Mouse (Mus musculus): ENCODE data around the gene Tomm40. TPM values are rescaled to one million over a fixed set of nuclear protein-coding genes. Genes with fewer than 3 reads are reported as not detected.

Tomm40 gene
- polyA plus RNA-seq, 1 experiment from 2014 or later: 158 TPM

GRCm38 (mm10) chr7:19751070-19751383 lies 35.8 kb upstream of the Tomm40 start:
- Histone ChIP-seq H3K4me1 (replicated peaks) (peaks cover 32% of the 10 kb centered on the region), H3K27ac (replicated peaks) (no peak overlapping the region), H3K4me3 (0 out of 2 replicates have a peak overlapping the region, but pooled peaks have one; percentile 82), H3K9me3 (no peaks in the 10 kb centered on the region), H3K9ac (no peak overlapping the region), H3K4me2 (peak overlapping the region; percentile 83; the same call in 1 of the 2 replicates), H3K27me3 (no peaks in the 10 kb centered on the region), H3K36me3 (no peaks in the 10 kb centered on the region)
- 63% methylated on average over 4 of the region's 4 CpGs for WGBS
- no peak for ATAC-seq (ENCODE audit: low FRiP score, low read depth)

GRCm38 (mm10) chr7:19750217-19751069 lies 35.2 kb upstream of the Tomm40 start, which contains the start of gene Nectin2:
Nectin2 (minus strand) TSS chr7:19750483.
- H3K36me3 ChIP-seq: no peaks in the 10 kb centered on the region
- no peaks in the 10 kb centered on the region for H3K27me3 ChIP-seq
- H3K9me3 ChIP-seq: no peaks in the 10 kb centered on the region
- peak within 1 kb of the TSS; percentile 82 for H3K4me3 ChIP-seq
- peaks cover 32% of the 10 kb centered on the region for H3K4me1 ChIP-seq (replicated peaks)
- peak within 1 kb of the TSS; percentile 88 for H3K9ac ChIP-seq
- H3K27ac ChIP-seq (replicated peaks): peak within 1 kb of the TSS; percentile 87
- H3K4me2 ChIP-seq: peak within 1 kb of the TSS; percentile 83
- ATAC-seq (ENCODE audit: low FRiP score, low read depth): peak; percentile 68
- WGBS: 19% methylated on average over 19 of the region's 19 CpGs

- peak overlapping the region; percentile 83 for H3K4me2 ChIP-seq
- ATAC-seq (ENCODE audit: low FRiP score, low read depth): peak; percentile 92
- peak overlapping the region; percentile 87 for H3K27ac ChIP-seq (replicated peaks)
- peak overlapping the region; percentile 82 for H3K4me3 ChIP-seq
- under 1% methylated on average over 37 of the region's 46 CpGs for WGBS
- no peaks in the 10 kb centered on the region for H3K27me3 ChIP-seq
- peaks cover 39% of the 10 kb centered on the region for H3K4me1 ChIP-seq (replicated peaks)
- H3K9me3 ChIP-seq: no peaks in the 10 kb centered on the region
- peak overlapping the region; percentile 88 for H3K9ac ChIP-seq
- H3K36me3 ChIP-seq: no peaks in the 10 kb centered on the region
These were observed 34.4 kb upstream of the Tomm40 start for GRCm38 (mm10) chr7:19749389-19750216.

- Histone ChIP-seq H3K27ac (replicated peaks) (peak overlapping the region; percentile 87), H3K4me1 (replicated peaks) (peaks cover 40% of the 10 kb centered on the region), H3K4me2 (peak overlapping the region; percentile 83), H3K9me3 (no peaks in the 10 kb centered on the region), H3K27me3 (no peaks in the 10 kb centered on the region), H3K4me3 (peak overlapping the region; percentile 82), H3K36me3 (peaks cover under 1% of the 10 kb centered on the region; the same call in 1 of the 2 replicates), H3K9ac (peak overlapping the region; percentile 88)
- ATAC-seq (ENCODE audit: low FRiP score, low read depth): peak; percentile 36
- WGBS: 1% methylated on average over 32 of the region's 32 CpGs
These were observed 33.3 kb upstream of the Tomm40 start for GRCm38 (mm10) chr7:19748219-19749195.

- H3K4me3 ChIP-seq: peak overlapping the region; percentile 82
- H3K36me3 ChIP-seq: peaks cover 5% of the 10 kb centered on the region; the same call in 1 of the 2 replicates
- WGBS: 4% methylated on average over 25 of the region's 25 CpGs
- no peaks in the 10 kb centered on the region for H3K27me3 ChIP-seq
- peak overlapping the region; percentile 83 for H3K4me2 ChIP-seq
- no peak for ATAC-seq (ENCODE audit: low FRiP score, low read depth)
- 0 out of 2 replicates have a peak overlapping the region, but pooled peaks have one; percentile 17 for H3K27ac ChIP-seq (replicated peaks)
- peak overlapping the region; percentile 88 for H3K9ac ChIP-seq
- H3K9me3 ChIP-seq: no peaks in the 10 kb centered on the region
- peaks cover 40% of the 10 kb centered on the region for H3K4me1 ChIP-seq (replicated peaks)
These were observed 32.4 kb upstream of the Tomm40 start for GRCm38 (mm10) chr7:19747420-19748218.

GRCm38 (mm10) chr7:19746426-19747201 lies 31.4 kb upstream of the Tomm40 start:
- H3K27me3 ChIP-seq: no peaks in the 10 kb centered on the region
- peak overlapping the region; percentile 83 for H3K4me2 ChIP-seq
- H3K4me1 ChIP-seq (replicated peaks): peaks cover 44% of the 10 kb centered on the region
- peak overlapping the region; percentile 82 for H3K4me3 ChIP-seq
- 0 out of 2 replicates have a peak overlapping the region, but pooled peaks have one; percentile 4 for H3K9ac ChIP-seq
- ATAC-seq (ENCODE audit: low FRiP score, low read depth): no peak
- H3K9me3 ChIP-seq: no peaks in the 10 kb centered on the region
- 35% methylated on average over 6 of the region's 6 CpGs for WGBS
- peaks cover 5% of the 10 kb centered on the region; the same call in 1 of the 2 replicates for H3K36me3 ChIP-seq
- 0 out of 2 replicates have a peak overlapping the region, but pooled peaks have one; percentile 17 for H3K27ac ChIP-seq (replicated peaks)

- no peak overlapping the region for H3K4me2 ChIP-seq
- peaks cover 5% of the 10 kb centered on the region; the same call in 1 of the 2 replicates for H3K36me3 ChIP-seq
- no peak overlapping the region for H3K4me3 ChIP-seq
- H3K9me3 ChIP-seq: no peaks in the 10 kb centered on the region
- H3K4me1 ChIP-seq (replicated peaks): peaks cover 46% of the 10 kb centered on the region
- WGBS: 86% methylated on average over 8 of the region's 10 CpGs
- no peak overlapping the region for H3K9ac ChIP-seq
- H3K27ac ChIP-seq (replicated peaks): no peak overlapping the region
- ATAC-seq (ENCODE audit: low FRiP score, low read depth): no peak
- H3K27me3 ChIP-seq: no peaks in the 10 kb centered on the region
These were observed 30.7 kb upstream of the Tomm40 start for GRCm38 (mm10) chr7:19745971-19746370.

- Histone ChIP-seq H3K27me3 (no peaks in the 10 kb centered on the region), H3K9ac (no peak overlapping the region), H3K9me3 (no peaks in the 10 kb centered on the region), H3K4me1 (replicated peaks) (peaks cover 39% of the 10 kb centered on the region), H3K36me3 (peaks cover 5% of the 10 kb centered on the region; the same call in 1 of the 2 replicates), H3K4me2 (no peak overlapping the region), H3K27ac (replicated peaks) (no peak overlapping the region), H3K4me3 (no peak overlapping the region)
- 53% methylated on average over 14 of the region's 14 CpGs for WGBS
- ATAC-seq (ENCODE audit: low FRiP score, low read depth): no peak
These were observed 29.6 kb upstream of the Tomm40 start for GRCm38 (mm10) chr7:19744590-19745385.

- Histone ChIP-seq H3K4me3 (no peak overlapping the region), H3K4me1 (replicated peaks) (peaks cover 39% of the 10 kb centered on the region), H3K27ac (replicated peaks) (no peak overlapping the region), H3K9me3 (no peaks in the 10 kb centered on the region), H3K9ac (no peak overlapping the region), H3K27me3 (no peaks in the 10 kb centered on the region), H3K36me3 (peaks cover 5% of the 10 kb centered on the region; the same call in 1 of the 2 replicates), H3K4me2 (no peak overlapping the region)
- whole genome bisulfite sequencing: 90% methylated on average over 6 of the region's 6 CpGs
- ATAC-seq (ENCODE audit: low FRiP score, low read depth): no peak
These were observed 28.6 kb upstream of the Tomm40 start for GRCm38 (mm10) chr7:19743791-19744190.

Measured in hindbrain, embryonic 15.5 days (tissue).